Mouse (Mus musculus) testis, adult 2 months (tissue): ENCODE results near the gene Mgrn1. TPM values are rescaled to one million over a fixed set of nuclear protein-coding genes. Genes with fewer than 3 reads are reported as not detected.

Experiments used
- H3K27ac ChIP-seq: fragments of 200-500 bp; 2 replicates; pipeline ENCODE4 v1.5.1; 2012; ENCODE audit warnings: low read depth, low read length; ENCODE audit not compliant: control insufficient read depth, insufficient read depth
- H3K27me3 ChIP-seq: fragments of 200-500 bp; 2 replicates; pipeline ENCODE4 v1.6.1; 2012; ENCODE audit warnings: mild to moderate bottlenecking, low read length, moderate library complexity; ENCODE audit not compliant: control insufficient read depth, insufficient read depth
- H3K36me3 ChIP-seq: fragments of 200-500 bp; 2 replicates; pipeline ENCODE4 v1.6.1; 2012; ENCODE audit warnings: mild to moderate bottlenecking, low read length; ENCODE audit not compliant: control insufficient read depth, insufficient read depth
- H3K4me1 ChIP-seq: fragments of 200-500 bp; 2 replicates; pipeline ENCODE4 v1.6.1; 2012; ENCODE audit warnings: low read length; ENCODE audit not compliant: control insufficient read depth, insufficient read depth
- H3K4me3 ChIP-seq: fragments of 200-500 bp; 2 replicates; pipeline ENCODE4 v1.5.1; 2012; ENCODE audit warnings: low read depth, mild to moderate bottlenecking, low read length, moderate library complexity, mixed read lengths; ENCODE audit not compliant: control insufficient read depth
- CTCF ChIP-seq: fragments of 200-500 bp; IDR thresholded peaks from 2 replicates; pipeline ENCODE4 v1.5.1; 2012; ENCODE audit warnings: low read depth, mild to moderate bottlenecking, inconsistent platforms, low read length, moderate library complexity; ENCODE audit not compliant: control insufficient read depth, insufficient read depth, insufficient replicate concordance
- POLR2A ChIP-seq: fragments of 200-500 bp; IDR thresholded peaks from 2 replicates; pipeline ENCODE4 v1.6.1; 2012; ENCODE audit warnings: low read depth, mild to moderate bottlenecking, inconsistent platforms, low read length, moderate library complexity; ENCODE audit not compliant: control insufficient read depth
- polyA plus RNA-seq: library from polyadenylated mRNA; depleted of rRNA; stranded (reverse); fragments of >200 nt; gene quantifications from 2 replicates; pipeline ENCODE4 v1.2.3, GENCODE M21; 2012

Gene Mgrn1
- polyA plus RNA-seq, 1 experiment: 29.6 TPM

DNA sequence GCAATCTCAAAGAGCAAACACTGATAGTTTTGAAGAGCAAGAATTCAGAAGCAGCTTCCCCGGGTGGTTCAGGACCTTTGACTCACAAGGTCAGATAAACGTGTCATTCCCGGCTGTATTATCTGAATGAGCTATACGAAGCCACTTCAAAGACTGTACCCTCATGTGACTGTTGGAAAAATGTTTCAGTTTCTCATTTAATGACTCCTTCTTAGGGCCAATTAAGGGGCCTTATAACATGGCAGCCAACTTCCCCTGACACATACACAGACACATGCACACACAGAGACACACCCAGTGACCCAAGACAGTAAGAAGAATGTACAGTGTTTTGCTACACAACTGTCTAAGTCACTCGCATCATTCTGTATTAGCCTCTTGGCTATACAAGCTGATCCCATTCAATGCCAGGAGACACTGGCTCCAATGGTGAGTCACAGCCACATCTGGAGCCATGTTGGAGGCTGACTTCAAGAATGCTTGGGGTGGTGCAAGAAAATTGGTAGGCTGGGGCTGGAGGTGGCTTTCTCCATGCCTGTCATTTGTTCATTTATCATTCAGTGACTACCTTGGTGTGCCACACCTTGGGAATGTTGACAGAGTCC, 30.9 kb upstream of the Mgrn1 start:
- TF ChIP-seq POLR2A (no peak), CTCF (no peak)
- H3K36me3 ChIP-seq: no peaks in the 10 kb centered on the region
- no peak overlapping the region for H3K4me3 ChIP-seq
- no peaks in the 10 kb centered on the region for H3K4me1 ChIP-seq
- H3K27ac ChIP-seq: no peak overlapping the region
- no peaks in the 10 kb centered on the region for H3K27me3 ChIP-seq

DNA sequence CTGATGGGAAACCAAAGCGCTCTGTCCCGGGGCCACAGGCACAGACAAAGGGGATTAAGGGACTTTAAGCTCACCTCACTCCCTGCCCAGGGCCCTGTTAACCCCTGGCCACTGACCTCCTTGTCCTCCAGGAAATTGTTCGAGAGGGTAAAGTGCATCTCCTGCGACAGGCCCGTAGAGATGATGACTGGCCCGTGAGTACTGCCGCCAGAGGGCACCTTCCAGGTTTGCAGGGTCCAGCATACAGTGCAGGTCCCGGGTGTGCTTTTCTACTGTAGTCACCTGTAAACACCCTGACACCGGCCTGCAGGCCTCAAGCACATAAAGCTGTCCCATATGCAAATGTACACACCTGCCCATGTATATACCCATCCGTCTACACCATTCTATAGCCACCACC, 24.7 kb upstream of the Mgrn1 start:
- Histone ChIP-seq H3K4me3 (no peak overlapping the region), H3K27me3 (no peaks in the 10 kb centered on the region), H3K36me3 (no peaks in the 10 kb centered on the region), H3K27ac (no peak overlapping the region), H3K4me1 (no peaks in the 10 kb centered on the region)
- TF ChIP-seq CTCF (no peak), POLR2A (no peak)

DNA sequence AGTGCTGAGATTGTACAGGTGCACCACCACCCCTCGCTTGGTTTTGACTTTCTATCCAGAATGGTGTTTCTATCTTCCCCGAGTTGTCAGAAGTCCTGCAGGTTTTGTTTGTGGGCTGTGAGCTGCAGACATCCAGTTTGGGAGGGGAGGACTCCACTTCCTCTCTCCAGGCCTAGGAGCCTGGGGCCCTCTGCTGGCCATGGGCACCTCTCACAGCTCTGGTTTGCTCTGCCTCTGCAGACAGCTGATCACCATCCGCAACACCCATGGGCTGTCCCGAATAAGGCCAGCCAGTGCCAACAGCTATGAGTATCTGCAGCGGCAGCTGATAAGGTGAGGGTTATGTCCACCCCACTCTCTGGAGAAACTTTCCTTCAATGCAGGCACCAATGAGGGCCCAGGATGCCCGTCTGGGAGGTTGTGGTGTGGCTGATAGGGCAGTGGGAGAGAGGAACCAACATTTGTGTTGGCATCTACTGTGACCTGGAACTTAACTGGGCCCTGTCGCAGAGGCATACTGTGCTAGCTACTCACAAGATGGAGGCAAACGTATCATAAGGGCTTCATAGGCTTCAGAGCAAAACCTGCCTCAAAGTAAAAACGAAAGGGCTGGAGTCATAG, 23.1 kb upstream of the Mgrn1 start:
- Histone ChIP-seq H3K36me3 (no peaks in the 10 kb centered on the region), H3K27ac (no peak overlapping the region), H3K4me3 (no peak overlapping the region), H3K27me3 (no peaks in the 10 kb centered on the region), H3K4me1 (no peaks in the 10 kb centered on the region)
- no peak for TF ChIP-seq POLR2A
- peak; percentile 67; the same call in 1 of the 2 replicates for TF ChIP-seq CTCF

DNA sequence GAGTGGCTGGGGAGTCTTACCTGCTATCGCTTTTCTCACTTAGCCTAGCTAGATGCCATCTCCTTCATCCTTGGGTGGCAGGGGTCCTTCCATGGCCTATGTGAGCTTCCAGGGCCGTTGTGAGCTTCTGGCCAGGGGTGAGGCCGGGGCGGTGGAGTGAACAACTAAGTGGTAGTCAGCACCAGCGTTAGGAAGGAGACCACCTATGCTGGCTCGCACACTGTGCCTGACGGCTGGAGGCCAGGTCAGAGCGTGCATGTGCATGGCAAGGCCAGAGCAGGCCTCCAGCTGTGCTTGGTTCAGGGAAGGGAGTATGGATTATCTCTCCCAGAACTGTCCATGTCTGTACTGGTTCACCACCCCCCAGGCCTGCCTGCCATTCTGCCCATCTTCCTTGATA, 22.3 kb upstream of the Mgrn1 start:
- no peak for TF ChIP-seq POLR2A
- TF ChIP-seq CTCF: no peak
- Histone ChIP-seq H3K4me1 (no peaks in the 10 kb centered on the region), H3K4me3 (no peak overlapping the region), H3K27ac (no peak overlapping the region), H3K36me3 (no peaks in the 10 kb centered on the region), H3K27me3 (no peaks in the 10 kb centered on the region)

DNA sequence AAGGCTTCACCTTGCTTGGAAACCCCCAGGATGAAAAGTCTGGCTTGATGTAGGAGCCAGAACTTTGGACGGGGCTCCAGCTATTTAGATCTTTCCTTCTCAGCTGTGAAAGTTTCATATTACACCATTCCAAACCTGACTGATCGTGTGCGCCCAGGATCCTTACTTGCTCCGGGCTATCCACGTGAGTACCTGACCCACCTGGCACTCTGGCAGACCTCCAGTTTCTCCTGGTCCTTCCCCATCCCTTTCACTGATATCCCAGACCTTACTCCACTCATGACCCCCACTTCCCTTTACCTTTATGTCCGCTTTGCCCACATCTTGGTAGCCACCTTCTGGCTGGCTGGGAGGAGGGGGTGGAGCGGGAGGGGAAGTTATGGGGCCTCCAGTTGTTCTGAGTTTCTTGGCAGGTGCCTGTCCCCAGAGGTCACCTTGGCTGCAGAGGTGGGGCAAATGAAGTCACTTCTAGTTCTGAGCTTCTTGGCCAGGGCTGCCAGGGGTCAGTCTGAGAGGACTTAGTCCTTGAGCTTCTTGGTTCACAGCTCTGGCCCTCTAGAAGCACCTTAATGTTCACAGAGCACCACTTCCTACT, 19.9 kb upstream of the Mgrn1 start:
- no peak overlapping the region for H3K27ac ChIP-seq
- no peak for TF ChIP-seq POLR2A
- no peak for TF ChIP-seq CTCF
- no peaks in the 10 kb centered on the region for H3K4me1 ChIP-seq
- no peaks in the 10 kb centered on the region for H3K27me3 ChIP-seq
- no peaks in the 10 kb centered on the region for H3K36me3 ChIP-seq
- no peak overlapping the region for H3K4me3 ChIP-seq

DNA sequence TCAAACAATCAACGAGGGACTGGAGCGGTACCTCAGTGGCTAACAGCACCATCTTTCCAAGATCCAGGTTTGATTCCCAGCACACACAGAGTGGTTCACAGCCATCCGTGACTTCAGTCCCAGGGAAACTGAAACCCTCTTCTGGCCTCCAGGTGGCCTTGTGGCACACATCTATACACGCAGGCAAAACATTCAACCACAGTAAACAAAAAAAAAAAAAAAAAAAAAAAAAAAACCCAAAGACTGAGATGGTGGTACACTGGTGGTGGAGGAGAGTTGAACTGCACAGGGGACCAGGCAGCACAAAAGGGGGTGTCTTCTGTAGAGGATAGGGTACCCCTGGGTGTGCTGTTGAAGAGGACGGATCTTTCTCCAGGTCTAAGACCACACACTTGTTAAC, 15.6 kb upstream of the Mgrn1 start:
- Histone ChIP-seq H3K36me3 (no peaks in the 10 kb centered on the region), H3K4me3 (no peak overlapping the region), H3K27ac (no peak overlapping the region), H3K4me1 (no peaks in the 10 kb centered on the region), H3K27me3 (no peaks in the 10 kb centered on the region)
- TF ChIP-seq CTCF (no peak), POLR2A (no peak)

DNA sequence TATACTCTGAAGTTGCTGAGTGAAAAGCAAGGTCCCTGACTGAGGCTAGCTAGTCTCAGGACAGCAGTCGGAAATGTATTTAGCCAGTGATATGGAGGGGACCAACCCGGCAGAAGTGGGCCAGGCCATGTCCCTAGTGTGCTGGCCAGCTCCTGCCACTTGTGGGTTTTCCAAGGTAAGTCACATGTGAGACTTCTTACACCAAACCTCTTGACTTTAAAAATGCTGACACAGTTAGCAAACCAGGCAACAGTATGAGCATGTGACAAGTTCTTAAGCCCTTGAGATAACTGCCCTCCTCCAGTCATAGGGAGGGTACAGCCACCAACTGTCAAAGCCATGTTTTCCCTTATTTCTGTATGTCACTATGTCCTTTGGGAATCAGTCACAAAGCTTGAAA, 14.1 kb upstream of the Mgrn1 start:
- H3K27ac ChIP-seq: no peak overlapping the region
- H3K4me1 ChIP-seq: no peaks in the 10 kb centered on the region
- H3K4me3 ChIP-seq: no peak overlapping the region
- H3K27me3 ChIP-seq: no peaks in the 10 kb centered on the region
- TF ChIP-seq POLR2A: no peak
- TF ChIP-seq CTCF: no peak
- no peaks in the 10 kb centered on the region for H3K36me3 ChIP-seq
